Mouse (Mus musculus) heart, adult 2 months (tissue): ENCODE results near the gene Alg1. TPM values are rescaled to one million over a fixed set of nuclear protein-coding genes. Genes with fewer than 3 reads are reported as not detected.

Experiments used
- DNase-seq, 2 experiments: peaks; one replicate each; pipeline ENCODE4 v3.0.0; 2021
- H3K27ac ChIP-seq: fragments of 200-600 bp; 2 replicates; pipeline ENCODE4 v1.8.1; 2022
- H3K27me3 ChIP-seq: fragments of 200-500 bp; 2 replicates; pipeline ENCODE4 v1.6.1; 2012; ENCODE audit warnings: mild to moderate bottlenecking, low read length, inconsistent platforms, mixed read lengths; ENCODE audit not compliant: control insufficient read depth, insufficient read depth
- H3K36me3 ChIP-seq: fragments of 200-500 bp; 2 replicates; pipeline ENCODE4 v1.6.1; 2012; ENCODE audit warnings: low read length, inconsistent platforms; ENCODE audit not compliant: control insufficient read depth, insufficient read depth
- H3K4me1 ChIP-seq: fragments of 200-500 bp; 2 replicates; pipeline ENCODE4 v1.6.1; 2011; ENCODE audit warnings: low read length; ENCODE audit not compliant: control insufficient read depth, insufficient read depth
- H3K4me3 ChIP-seq: fragments of 200-600 bp; 2 replicates; pipeline ENCODE4 v1.8.1; 2022
- H3K79me2 ChIP-seq: fragments of 200-500 bp; replicated peaks from 2 replicates; pipeline ENCODE4 v1.6.1; 2012; ENCODE audit warnings: mild to moderate bottlenecking, inconsistent platforms, low read length, moderate library complexity, mixed read lengths; ENCODE audit not compliant: control insufficient read depth, insufficient read depth
- H3K9ac ChIP-seq: fragments of 200-500 bp; 2 replicates; pipeline ENCODE4 v1.6.1; 2012; ENCODE audit warnings: low read depth, mild to moderate bottlenecking, control low read depth, inconsistent platforms, low read length, mixed read lengths
- CTCF ChIP-seq: fragments of 200-600 bp; IDR thresholded peaks from 2 replicates; pipeline ENCODE4 v1.8.1; 2022; ENCODE audit warnings: antibody characterized with exemption, mild to moderate bottlenecking, moderate library complexity
- EP300 ChIP-seq: fragments of 200-500 bp; IDR thresholded peaks from 2 replicates; pipeline ENCODE4 v1.6.1; 2011; ENCODE audit warnings: low read depth, low read length, control low read depth; ENCODE audit not compliant: insufficient read depth
- POLR2A ChIP-seq: fragments of 200-500 bp; IDR thresholded peaks from 2 replicates; pipeline ENCODE4 v1.6.1; 2011; ENCODE audit warnings: mild to moderate bottlenecking, low read depth, low read length, control low read depth; ENCODE audit not compliant: insufficient read depth
- WGBS: fragments of 180-500 bp; shearing (Covaris S2); methylation state at CpG from one replicate; pipeline ENCODE4 v1.1.7; 2018; 5-methylcytosine and 5-hydroxymethylcytosine counted together
- intact Hi-C: fragments of 180-260 bp; cut with DNase I; formaldehyde crosslinking; loops from one replicate; pipeline ENCODE4 v1.15.1; 2025
- microRNA-seq, 2 experiments: library from miRNA; unstranded; fragments of <30 nt; microRNA quantifications; one replicate each; pipeline ENCODE4 v1.2.0; 2021
- polyA plus RNA-seq: library from polyadenylated mRNA; depleted of rRNA; stranded (reverse); fragments of >200 nt; gene quantifications from 2 replicates; pipeline ENCODE4 v1.2.3, GENCODE M21; 2012; rRNA removed
- total RNA-seq, 2 experiments: library from RNA; stranded (reverse); gene quantifications; 2 replicates each; pipeline ENCODE4 v1.2.3; 2021

Gene Alg1
- total and polyA plus RNA-seq, 3 experiments, result 12.0 to 34.0 (median 12.5) TPM

DNA sequence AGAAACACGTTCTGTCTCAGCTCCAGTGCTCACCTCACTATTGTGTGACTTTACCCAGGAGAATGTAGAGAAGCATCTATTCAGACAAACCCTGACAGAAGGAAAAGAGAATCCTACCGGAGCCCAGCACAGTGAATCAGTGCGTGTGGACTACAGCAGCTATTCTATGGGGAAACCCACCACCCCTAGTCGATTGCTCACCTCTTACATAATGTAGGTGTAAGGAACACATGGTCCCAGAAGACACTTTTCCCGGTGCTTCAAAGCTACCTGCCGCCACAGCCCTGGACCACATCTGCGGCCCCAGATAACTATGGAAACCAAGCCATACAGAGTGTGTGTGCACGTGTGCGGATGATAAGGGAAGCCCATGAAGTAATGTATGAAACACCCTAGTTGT is 49.3 kb downstream of the Alg1 start:
- no peaks in the 10 kb centered on the region for H3K79me2 ChIP-seq
- DNase-seq, result no peak
- no peak overlapping the region for H3K9ac ChIP-seq
- H3K27me3 ChIP-seq, result no peaks in the 10 kb centered on the region
- H3K4me1 ChIP-seq, result no peaks in the 10 kb centered on the region
- no peaks in the 10 kb centered on the region for H3K36me3 ChIP-seq
- H3K4me3 ChIP-seq, result no peak overlapping the region
- TF ChIP-seq POLR2A (no peak), CTCF (no peak), EP300 (no peak)
- intact Hi-C loops, result no loop called here
- WGBS, result 81% methylated on average over 9 of the region's 9 CpGs
- no peak overlapping the region for H3K27ac ChIP-seq

DNA sequence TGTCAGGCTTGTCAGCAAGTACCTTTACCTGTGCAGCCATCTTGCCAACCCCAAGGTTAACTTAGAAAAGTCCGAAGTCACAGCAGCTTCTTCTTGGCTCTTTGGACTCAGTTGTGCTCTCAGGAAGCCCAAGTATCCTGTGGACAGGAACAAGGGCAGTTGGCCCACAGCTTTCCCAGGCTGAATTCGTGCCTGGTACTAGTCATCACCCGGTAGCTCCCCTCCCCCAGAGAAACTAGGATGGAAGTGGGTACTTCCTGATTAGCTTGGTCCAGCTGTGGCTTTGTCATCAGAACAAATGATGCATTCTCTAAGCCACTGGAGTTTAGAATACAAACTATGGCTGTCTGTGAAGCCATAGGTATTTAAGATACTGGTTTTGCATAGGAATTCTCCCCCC is 52.0 kb downstream of the Alg1 start:
- Histone ChIP-seq H3K4me1 (no peaks in the 10 kb centered on the region), H3K9ac (no peak overlapping the region), H3K4me3 (no peak overlapping the region), H3K79me2 (no peaks in the 10 kb centered on the region), H3K36me3 (no peaks in the 10 kb centered on the region), H3K27ac (no peak overlapping the region), H3K27me3 (no peaks in the 10 kb centered on the region)
- intact Hi-C loops, result no loop called here
- 52% methylated on average over 3 of the region's 3 CpGs for WGBS
- DNase-seq, result no peak
- TF ChIP-seq EP300 (no peak), CTCF (no peak), POLR2A (no peak)

Small RNAs within 50 kb of the gene (microRNA-seq; reads per million reads assigned to microRNA genes)
- gene Gm23689, result 0 reads per million in 2 experiments
- 0 reads per million in 2 experiments for gene Gm26095
- 0 reads per million in 2 experiments for gene Mir6364

Other genes starting within 250 kb of the Alg1 start
- not detected for gene Sept12, start 235.8 kb upstream of the Alg1 start, total RNA-seq
- 0.20 and 0.23 TPM in 2 replicates for gene Sept12, start 235.8 kb upstream of the Alg1 start, polyA plus RNA-seq
- gene Smim22, start 226.3 kb upstream of the Alg1 start, total RNA-seq, result not detected
- 2.1 TPM in 1 of 2 replicates, not detected in the other for gene Smim22, start 226.3 kb upstream of the Alg1 start, polyA plus RNA-seq
- gene Rogdi, start 220.1 kb upstream of the Alg1 start, total RNA-seq, result 10 to 100 TPM; 15.5 to 19.4 TPM
- gene Rogdi, start 220.1 kb upstream of the Alg1 start, polyA plus RNA-seq, result 50.7 and 63.0 TPM in 2 replicates
- gene Glyr1, start 183.8 kb upstream of the Alg1 start, total RNA-seq, result 10 to 100 TPM; 39.2 to 42.9 TPM
- 35.9 and 48.6 TPM in 2 replicates for gene Glyr1, start 183.8 kb upstream of the Alg1 start, polyA plus RNA-seq
- gene Ubn1, start 183.6 kb upstream of the Alg1 start, total RNA-seq, result 10 to 100 TPM; 22.8 to 23.1 TPM
- gene Ubn1, start 183.6 kb upstream of the Alg1 start, polyA plus RNA-seq, result 15.8 and 21.2 TPM in 2 replicates
- gene Ppl, start 101.2 kb upstream of the Alg1 start, total RNA-seq, result 1 to 10 TPM; 4.5 to 9.4 TPM
- gene Ppl, start 101.2 kb upstream of the Alg1 start, polyA plus RNA-seq, result 2.0 and 2.5 TPM in 2 replicates
- under 1 TPM; 0.73 to 0.78 TPM for gene Sec14l5, start 86.5 kb upstream of the Alg1 start, total RNA-seq
- 2.1 and 4.3 TPM in 2 replicates for gene Sec14l5, start 86.5 kb upstream of the Alg1 start, polyA plus RNA-seq
- gene Nagpa, start 29.6 kb upstream of the Alg1 start, total RNA-seq, result 10 to 100 TPM; 11.3 to 15.7 TPM
- gene Nagpa, start 29.6 kb upstream of the Alg1 start, polyA plus RNA-seq, result 22.7 and 24.2 TPM in 2 replicates
- 10 to 100 TPM; 17.4 to 19.9 TPM for gene AU021092, start 11.3 kb upstream of the Alg1 start, total RNA-seq
- gene AU021092, start 11.3 kb upstream of the Alg1 start, polyA plus RNA-seq, result 12.1 and 12.5 TPM in 2 replicates
- gene Eef2kmt, start 22.4 kb downstream of the Alg1 start, total RNA-seq, result 1 to 10 TPM; 6.9 to 8.2 TPM
- gene Eef2kmt, start 22.4 kb downstream of the Alg1 start, polyA plus RNA-seq, result 27.9 and 29.7 TPM in 2 replicates